Mouse (Mus musculus) A20 (cell line): ENCODE results near the gene Nr0b2.
"Not testable (repeated sequence)": the region's sequence is repeated elsewhere in the genome, so short reads cannot be mapped to it uniquely, and the experiment has no call there.

Experiments
- DNase-seq: peaks from one replicate; pipeline ENCODE4 v3.0.0-alpha.2; 2011; ENCODE audit warnings: low read depth, low spot score

Nr0b2 gene

DNA sequence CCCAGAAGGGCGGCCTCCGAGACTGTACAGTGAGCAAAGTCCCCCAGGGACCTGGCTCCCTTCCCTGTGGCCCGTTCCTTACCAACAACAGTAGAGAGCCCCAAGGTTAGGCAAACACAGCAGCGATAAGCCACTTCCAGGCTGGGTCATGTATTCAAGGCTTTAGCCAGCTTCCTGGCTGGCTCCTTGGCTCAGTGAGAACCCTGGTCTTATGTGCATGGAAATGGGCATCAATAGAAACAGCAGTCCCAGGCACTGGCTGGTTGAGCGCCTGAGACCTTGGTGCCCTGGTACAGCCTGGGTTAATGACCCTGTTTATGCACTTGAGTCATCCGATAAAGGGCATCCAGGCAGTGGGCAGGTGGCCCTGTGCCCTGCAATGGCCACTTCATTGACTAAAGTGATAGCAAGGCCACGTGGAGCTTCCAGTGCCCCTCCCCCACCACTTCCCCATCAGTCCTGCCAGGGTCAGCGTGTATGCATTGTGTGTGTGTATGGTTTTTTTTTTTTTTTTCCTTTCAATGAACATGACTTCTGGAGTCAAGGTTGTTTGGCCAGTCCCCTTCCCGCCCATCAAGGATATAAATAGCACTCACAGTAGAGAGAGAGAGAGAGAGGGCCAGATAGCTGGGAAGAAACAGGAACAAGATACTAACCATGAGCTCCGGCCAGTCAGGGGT lies at the start of gene Nr0b2:
Gene Nr0b2, plus strand, starts transcription at position 609 of the 680 bp plus-strand sequence.
- no peak for DNase-seq

DNA sequence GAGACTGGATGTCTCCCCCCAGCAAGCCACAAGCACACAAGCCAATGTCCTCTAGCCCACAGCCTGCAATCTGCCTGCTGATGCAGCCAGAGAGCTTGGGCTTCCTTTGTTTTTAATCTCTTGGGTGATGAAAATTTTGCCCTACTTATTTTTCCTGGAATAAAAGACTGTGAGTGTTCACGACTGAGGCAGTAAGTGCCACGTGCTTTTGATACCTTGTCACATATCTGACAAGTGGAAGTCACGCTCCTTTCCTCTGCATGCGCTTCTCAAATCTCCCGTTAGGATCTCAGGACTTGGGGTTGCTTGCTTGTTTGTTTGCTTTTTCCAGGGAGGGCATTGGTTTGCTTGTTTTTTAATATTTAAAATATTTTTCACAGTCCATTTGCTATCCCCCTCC lies 48.9 kb upstream of the Nr0b2 start:
- no peak for DNase-seq

DNA sequence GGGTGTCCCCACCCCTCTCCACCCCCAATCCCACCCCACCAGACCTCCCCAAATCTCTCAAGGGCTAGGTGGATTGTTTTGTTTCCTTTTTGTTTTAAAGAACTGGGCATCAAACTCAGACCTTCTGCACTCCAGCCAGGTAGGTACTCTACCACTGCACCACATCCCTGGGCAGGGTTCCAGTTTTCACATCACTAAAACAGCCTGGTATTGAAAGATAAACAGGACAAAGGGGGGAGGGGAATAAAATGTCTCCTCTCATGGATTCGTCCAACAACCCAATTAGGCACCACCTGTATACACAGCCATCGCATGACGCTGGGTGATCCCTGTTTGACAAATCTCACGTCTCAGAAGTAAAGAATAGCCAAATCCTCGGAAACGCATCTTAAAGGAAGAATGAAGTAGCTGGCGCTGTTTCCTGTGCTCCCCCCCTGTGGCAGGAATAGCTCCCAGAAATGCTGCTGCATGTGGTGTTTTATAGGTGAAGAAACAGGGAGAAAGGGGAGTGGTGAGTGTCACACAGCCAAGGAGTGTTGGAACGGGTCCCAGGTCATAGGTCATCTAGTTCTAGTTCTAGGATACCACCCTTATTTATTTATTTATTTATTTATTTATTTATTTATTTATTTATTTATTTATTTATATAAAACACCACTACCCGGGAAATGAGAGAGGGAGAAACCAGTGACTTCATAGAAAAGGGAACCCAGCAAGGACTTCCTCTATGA lies 48.3 kb upstream of the Nr0b2 start:
- no peak for DNase-seq

DNA sequence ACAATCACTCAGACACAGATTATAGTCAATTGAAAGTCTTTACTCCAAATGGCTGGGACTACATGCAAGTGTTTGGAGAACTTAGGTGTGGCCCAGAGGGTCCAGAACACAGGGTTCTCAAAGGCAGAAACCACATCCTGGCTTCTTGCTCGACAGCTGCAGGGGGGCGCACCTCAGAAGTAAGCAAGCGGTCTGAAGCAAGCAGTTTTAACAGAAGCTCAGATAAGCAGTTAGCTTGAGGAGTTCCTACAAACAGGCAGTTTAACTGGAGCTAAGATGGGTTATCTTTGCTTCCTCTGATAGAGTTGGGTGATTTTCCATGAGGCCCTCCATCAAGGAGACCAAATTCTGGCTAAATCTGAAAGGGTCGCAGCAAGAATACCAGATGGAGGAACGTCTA lies 46.6 kb upstream of the Nr0b2 start:
- DNase-seq = no peak

DNA sequence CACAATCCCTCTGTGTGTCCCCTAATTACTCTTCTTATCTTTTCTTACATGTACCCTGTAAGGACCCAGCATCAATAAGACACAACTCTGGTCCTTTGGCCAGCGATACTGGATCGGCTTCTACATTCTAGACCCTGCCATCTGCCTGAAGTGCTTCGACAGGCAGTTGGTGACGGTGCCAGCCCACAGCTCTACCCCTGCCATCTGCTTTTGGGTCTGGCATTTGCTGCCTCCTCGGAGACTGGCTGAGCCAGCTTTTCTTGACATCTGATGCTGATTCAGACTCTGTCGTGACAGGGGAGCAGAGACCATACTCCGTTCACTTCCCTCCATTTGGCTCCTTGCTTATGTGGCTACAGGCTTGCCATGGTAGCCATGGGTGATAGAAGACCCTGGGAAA lies 44.2 kb upstream of the Nr0b2 start:
- DNase-seq = no peak

DNA sequence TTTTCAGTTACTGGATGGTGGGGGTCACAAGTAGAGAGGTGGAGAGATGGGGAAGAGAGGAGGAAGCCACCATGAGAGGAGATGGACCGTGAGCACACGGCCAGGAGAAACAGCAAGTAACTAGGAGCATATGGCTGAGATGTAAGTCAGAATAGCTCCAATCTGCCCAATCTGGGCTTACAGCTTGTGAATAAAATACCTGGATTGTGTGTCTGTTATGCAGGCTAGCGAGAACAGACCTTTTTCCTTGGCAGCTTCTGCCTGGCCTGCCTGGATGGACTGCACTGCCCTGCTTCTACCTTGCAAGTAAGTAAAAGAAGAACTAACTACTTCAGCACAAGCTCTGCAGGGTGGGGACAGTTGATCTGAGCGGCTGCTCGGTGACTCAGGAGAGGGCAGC lies 42.1 kb upstream of the Nr0b2 start:
- DNase-seq = no peak

DNA sequence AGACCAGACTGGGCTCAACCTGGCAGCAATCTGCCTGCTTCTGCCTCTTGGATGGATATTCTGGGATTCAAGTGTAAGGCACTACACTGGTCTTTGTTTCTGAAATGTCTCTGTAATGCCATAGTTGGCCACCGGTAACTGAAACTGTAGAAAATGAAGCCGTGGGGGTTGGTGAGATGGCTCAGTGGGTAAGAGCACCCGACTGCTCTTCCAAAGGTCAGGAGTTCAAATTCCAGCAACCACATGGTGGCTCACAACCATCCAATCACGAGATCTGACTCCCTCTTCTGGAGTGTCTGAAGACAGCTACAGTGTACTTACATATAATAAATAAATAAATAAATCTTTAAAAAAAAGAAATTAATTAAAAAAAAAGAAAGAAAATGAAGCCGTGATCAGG lies 40.7 kb upstream of the Nr0b2 start:
- DNase-seq = not testable (repeated sequence)

DNA sequence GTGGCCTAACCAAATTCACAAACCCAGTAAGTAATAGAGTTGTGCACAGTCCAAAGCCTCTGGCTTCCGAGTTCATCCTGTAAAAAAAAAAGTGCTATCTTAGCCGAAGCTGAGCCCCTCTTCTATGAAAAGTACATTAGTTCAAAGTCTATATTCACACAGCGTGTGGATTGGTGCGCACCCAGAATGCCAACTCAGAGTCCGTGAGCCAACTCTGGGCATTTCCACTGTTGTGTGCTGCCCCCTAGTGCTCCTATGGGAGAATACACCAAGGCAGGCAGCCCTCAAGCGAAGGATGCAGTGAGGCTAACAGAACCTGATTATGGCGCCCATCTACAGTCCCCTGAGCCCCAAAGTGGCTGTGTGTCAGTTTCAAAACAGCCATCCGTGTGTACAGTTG lies 40.2 kb upstream of the Nr0b2 start:
- DNase-seq = peak; percentile 73

DNA sequence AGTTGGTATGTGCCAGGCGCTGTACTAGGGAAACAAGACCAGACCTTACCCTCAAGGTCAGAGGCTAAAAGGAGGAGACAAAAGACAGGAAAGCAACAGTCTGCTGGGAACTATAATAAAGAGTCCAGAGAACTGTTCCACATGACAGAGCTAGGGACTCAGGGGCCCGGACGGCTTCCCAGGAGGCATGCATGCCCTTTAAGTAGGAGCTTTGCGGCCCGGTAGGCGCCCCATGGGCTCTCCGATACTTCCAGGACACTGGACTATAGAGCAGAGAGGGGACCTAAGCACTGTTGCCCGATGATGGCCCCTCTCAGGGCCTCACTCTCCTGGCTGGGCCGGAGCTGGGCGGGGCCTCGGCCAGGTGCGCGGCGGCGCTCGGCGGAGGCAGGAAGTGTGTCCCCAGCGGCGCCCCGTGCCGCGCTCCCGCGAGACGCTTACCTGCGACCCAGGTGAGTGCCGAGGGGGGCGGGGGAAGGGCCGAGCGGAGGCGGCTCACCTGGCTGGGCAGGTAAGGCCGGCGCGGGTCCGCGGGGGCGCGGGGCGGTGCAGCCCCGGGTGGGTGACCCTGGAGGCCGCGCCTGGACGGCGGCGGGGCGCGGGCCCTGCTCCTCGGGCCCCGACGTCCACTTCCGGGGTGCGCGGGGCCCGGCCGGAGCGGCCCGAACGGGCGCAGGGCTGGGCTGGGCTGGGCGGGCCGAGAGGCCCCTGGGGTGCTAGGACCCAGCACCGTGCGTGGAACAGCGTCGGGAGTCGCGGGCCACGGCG lies 34.4 kb upstream of the Nr0b2 start, which contains the start of gene Kdf1:
Gene Kdf1, plus strand, starts transcription at position 363 of the 768 bp plus-strand sequence.
- no peak for DNase-seq

DNA sequence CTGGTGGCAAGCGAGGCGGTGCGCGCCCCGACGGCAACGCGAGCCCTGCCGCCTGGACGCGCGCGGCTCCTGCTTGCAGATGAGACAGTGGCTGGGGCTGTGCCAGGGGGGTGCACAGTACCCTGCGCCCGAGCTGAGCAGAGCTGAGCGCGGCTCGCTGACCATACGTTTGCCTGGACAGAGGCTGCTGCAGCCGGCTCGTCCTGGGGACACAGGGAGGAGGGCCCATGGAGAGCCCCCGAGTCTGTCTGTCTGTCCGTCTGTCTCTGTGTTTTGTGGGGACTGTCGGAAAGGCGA lies 33.9 kb upstream of the Nr0b2 start:
- no peak for DNase-seq

DNA sequence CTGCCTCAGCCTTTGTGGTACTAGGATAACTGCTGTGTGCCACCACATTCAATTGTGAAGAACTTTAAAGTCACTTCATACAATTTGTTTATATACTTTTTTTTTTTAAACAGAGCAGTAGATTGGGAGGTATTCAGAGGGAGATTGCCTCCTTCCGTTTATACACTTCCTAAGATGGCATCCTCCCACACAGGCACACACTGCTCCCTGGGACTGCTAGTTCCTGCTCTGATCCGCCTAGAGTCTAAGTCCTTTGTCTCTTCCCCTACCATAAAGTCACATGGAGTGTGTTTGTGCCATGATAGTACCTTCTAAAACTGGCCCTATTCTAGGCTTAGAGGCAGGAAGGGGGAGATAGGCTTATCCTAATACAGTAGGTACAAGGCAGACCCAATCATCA lies 31.7 kb upstream of the Nr0b2 start:
- DNase-seq = no peak

DNA sequence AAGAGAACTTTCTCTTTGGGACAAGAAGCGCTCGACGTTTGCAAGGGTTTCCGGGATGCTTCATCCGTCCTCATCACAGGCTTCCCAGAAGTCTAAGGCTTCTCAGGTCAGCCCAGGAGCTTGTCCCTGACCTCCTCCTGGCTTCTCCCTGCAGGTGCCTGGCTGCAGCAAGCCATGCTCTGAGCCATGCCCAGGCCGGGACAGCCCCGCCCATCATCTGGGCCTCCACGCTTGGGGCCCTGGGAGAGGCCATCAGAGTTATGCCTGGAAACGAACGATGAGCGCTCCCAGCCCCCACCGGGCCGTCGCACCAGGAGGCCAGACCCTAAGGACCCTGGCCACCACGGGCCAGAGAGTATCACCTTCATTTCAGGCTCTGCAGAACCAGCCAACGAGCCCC lies 25.4 kb upstream of the Nr0b2 start:
- no peak for DNase-seq

DNA sequence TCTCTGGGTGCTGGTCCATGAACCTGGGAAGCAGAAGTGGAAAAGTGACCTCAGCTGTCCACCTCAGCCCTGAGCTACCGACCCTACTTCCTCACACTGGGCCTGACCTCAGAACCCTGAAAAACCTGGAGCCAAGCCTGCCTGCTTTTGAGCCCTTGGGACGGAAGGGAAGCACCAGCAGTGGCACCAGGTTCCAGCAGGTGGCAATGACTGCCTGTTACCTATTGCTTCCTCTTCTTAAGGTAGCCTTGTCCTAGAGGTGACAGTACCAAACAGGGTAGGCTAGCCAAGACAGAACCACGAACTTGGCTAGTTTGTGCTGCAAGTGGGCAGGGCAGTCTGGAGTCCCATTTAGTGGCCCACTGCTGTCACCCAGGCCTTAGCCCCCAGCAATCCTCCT lies 20.4 kb upstream of the Nr0b2 start:
- no peak for DNase-seq

DNA sequence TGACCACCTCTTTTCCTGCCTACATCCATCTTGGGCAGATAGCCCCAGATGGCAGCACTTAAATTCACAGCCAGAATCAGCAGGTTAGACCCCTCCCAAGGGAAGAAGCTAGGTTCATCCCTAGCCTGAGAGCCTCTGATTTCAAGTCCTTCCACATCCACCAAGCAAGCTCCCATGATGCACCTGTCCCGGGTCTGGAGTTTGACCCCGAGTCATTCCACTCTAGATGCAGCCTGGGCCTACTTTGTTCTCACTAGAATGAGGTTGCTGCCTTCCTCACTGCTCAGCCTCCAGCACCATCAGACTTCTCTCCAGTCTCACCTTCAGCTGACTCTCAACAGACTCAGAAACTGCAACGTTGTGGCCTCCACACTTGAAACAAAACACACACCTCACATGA lies 17.1 kb upstream of the Nr0b2 start:
- DNase-seq = no peak

DNA sequence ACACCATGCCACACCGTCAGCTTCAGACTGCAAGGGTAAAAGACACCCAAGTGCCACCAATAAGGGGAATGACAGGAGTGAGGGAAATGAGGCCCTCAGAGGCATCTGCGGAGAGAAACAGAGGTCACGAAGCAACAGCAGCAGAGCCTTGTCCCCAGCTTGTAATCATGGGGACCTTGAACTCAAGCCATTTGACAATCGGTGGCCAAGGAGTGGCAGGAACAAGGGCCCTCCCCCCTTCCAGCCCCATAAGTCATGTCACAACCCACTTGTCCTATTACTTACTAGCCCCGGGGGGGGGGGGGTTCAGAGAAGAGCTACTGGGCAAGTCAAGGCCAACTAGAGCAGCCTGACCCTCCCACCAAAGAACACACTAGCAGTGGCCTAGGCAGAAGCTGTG lies 16.5 kb upstream of the Nr0b2 start:
- DNase-seq = no peak

DNA sequence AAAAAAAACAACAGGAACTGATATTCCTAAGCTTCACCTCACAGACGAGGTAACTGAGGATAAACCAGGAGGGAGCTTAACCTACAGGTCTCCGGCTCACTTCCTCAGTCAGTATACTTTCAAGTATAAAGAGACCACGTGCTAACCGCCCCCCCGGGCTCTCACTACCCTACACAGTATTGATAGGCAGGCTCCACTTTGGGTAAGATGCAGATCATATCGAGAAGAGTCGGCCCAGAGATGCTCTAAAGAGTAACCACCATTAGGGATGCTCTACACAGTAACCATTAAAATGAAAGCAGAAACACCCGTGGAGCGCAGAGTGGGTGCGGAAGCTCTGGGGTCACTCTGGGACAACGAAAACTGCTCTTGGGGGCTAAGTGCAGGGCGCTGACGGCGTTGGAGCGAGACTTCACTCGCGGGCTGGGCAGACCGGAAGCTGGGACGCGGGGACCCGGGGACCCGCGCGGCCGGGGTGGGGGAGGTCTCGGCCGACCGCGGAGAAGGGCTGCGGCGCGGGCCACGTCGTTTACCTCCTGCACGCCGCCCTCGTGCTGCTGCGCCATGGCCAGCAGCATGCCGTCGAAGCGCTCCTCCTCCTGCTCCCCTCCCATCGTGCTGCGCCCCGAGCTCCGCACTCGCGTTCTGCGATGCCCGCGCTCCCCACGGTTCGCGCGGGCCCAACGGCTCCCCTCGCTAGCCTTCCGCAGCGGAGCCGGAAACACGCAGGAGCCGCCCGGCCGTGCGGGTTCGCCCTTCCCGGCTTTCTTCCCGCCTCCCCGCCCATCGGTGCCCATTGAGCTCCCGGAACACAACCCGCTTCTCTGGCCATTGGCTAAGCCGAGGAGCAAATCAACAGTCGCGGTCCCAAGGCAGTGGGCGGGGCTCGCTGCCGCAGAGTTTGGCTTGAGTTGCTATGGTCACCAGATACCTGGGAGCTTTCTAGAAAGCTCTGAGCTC lies 7.6 kb upstream of the Nr0b2 start, which contains the start of gene Nudc:
Gene Nudc, minus strand, starts transcription at position 725 of the 960 bp plus-strand sequence.
- DNase-seq = peak; percentile 96

DNA sequence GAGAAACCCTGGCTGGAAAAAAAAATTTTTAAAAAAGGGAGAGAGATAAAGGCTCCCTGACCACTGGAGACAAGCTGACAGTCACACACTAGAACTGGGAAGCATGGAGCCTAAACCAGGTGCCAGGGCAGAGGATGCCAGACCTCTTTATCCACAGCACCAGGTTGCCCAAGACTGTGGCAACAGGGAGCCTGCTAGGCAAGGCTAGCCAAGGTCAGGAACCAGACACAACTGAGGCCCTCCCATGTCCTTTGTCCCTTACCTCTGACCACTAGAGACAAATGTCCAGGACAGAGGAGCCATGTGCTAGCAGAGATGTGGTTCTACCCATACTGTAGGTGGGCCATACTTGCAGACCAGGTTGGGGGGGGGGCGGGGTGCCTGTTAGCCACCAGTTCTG lies 1.1 kb upstream of the Nr0b2 start:
- DNase-seq = no peak

DNA sequence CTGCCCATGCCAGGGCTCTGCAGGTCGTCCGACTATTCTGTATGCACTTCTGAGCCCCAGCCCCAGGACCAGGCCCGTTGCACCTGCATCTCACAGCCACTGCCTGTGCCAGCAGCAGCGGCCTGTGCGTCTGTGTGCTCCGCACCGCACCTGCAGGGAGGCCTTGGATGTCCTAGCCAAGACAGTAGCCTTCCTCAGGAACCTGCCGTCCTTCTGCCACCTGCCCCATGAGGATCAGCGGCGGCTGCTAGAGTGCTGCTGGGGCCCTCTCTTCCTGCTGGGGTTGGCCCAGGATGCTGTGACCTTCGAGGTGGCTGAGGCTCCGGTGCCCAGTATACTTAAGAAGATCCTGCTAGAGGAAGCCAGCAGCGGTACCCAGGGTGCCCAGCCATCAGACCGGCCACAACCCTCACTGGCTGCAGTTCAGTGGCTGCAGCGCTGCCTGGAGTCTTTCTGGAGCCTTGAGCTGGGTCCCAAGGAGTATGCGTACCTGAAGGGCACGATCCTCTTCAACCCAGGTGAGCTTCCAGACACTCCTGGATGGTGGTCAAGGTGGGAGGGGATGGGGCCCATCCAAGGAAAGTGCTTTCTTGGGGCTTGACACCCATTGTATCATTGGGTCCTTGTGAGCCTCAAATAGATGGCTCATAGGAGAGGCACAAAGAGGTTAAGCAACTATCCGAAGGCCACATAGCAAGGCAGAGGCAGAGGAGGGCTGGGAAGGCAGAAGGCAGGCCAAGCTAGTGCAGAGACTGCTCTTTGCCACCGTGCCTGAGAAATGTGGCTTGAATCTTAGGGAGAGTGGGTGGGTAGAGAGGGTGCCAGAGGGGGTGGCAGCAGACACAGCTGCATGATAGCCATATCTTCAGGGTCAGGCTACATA lies 513 bp downstream of the Nr0b2 start:
- no peak for DNase-seq

DNA sequence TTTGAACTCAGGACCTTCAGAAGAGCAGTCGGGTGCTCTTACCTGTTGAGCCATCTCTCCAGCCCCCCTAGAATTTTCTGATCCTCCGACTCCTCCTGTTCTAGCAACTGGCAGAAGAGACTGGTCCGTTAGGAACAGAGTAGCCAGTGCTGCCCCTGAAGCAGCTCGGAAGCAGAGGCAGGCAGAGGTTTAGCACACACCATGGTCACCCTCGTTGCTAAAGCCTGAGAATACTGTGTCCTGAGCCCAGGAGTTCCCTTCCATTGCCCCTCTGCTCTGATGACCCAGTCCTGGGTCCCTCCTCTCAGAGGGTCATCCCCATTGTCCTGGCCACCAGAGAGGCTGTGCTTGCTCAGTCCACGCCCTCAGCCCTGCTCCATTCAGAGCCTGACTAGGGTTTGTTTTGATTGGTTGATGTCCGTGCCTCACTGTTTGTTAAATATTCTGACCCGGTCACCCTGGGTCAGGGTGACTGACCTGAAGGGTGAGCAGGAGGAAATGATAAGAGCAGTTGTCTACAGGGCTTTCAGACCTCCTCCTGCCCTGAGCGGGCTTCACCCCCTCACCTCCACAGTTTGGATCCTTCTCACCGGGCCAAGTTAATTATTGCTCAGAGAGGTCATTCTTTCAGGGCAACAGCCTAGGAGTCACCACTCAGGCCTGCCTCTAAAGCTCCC lies 4.0 kb downstream of the Nr0b2 start:
- DNase-seq = no peak

DNA sequence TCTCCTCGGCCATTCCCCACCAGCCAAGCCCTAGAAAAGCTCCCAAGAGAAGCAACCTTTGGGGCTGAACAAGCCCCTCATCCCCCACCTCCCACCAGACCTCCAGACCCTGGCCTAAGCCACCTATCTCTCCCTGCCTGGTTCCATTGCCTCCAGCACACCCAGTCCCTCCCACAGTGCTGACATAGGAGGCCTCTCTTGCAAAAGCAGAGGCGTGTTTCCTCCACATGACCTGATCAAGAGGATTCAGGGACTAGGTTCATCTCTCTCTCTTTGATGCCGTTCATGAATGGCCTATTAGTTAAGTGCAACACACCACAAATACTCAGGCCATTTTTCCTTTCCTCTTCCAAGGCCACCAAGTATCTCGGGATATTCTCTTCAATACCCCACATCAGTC lies 6.7 kb downstream of the Nr0b2 start:
- DNase-seq = no peak
